Mouse (Mus musculus) liver, embryonic 13.5 days (tissue): ENCODE measurements around the gene Pgd. TPM values are rescaled to one million over a fixed set of nuclear protein-coding genes. Genes with fewer than 3 reads are reported as not detected.

Experiments
- ATAC-seq: fragments of 200-750 bp; cut with Nextera tagmentation; 2 replicates; pipeline ENCODE4 v1.8.0; 2017; ENCODE audit warnings: low read depth, mild to moderate bottlenecking, moderate number of reproducible peaks, moderate library complexity
- DNase-seq: peaks from one replicate; pipeline ENCODE4 v3.0.0; 2022
- H3K27ac ChIP-seq: fragments of 300-500 bp; sonication (generic); 2 replicates; pipeline ENCODE4 v1.5.1; 2015; ENCODE audit warnings: moderate library complexity, mild to moderate bottlenecking, inconsistent platforms
- H3K27me3 ChIP-seq: fragments of 300-500 bp; sonication (generic); 2 replicates; pipeline ENCODE4 v1.6.1; 2015; ENCODE audit warnings: mild to moderate bottlenecking, inconsistent platforms
- H3K36me3 ChIP-seq: fragments of 300-500 bp; sonication (generic); 2 replicates; pipeline ENCODE4 v1.6.1; 2015; ENCODE audit warnings: mild to moderate bottlenecking, inconsistent platforms
- H3K4me1 ChIP-seq: fragments of 300-500 bp; sonication (generic); replicated peaks from 2 replicates; pipeline ENCODE4 v1.6.1; 2015; ENCODE audit warnings: inconsistent platforms
- H3K4me2 ChIP-seq: fragments of 300-500 bp; sonication (generic); 2 replicates; pipeline ENCODE4 v1.6.1; 2015; ENCODE audit warnings: inconsistent platforms, mild to moderate bottlenecking, moderate library complexity
- H3K4me3 ChIP-seq: fragments of 300-500 bp; sonication (generic); replicated peaks from 2 replicates; pipeline ENCODE4 v1.5.1; 2015; ENCODE audit warnings: mild to moderate bottlenecking, inconsistent platforms
- H3K9ac ChIP-seq: fragments of 300-500 bp; sonication (generic); 2 replicates; pipeline ENCODE4 v1.6.1; 2015; ENCODE audit warnings: mild to moderate bottlenecking, inconsistent platforms
- H3K9me3 ChIP-seq: fragments of 300-500 bp; sonication (generic); replicated peaks from 2 replicates; pipeline ENCODE4 v1.6.1; 2016; ENCODE audit warnings: inconsistent platforms
- WGBS: fragments of 180-500 bp; shearing (Covaris S2); methylation state at CpG from one replicate; pipeline ENCODE4 v1.1.7; 2015; ENCODE audit not compliant: insufficient replicate concordance; 5-methylcytosine and 5-hydroxymethylcytosine counted together
- polyA plus RNA-seq: library from polyadenylated mRNA; unstranded; fragments of >200 nt; fragmentation: Nextera tagmentation; extraction: Ambion mirVana; gene quantifications from 2 replicates; pipeline ENCODE4 v1.2.1, GENCODE M21; 2015

The Pgd gene
- polyA plus RNA-seq, 1 experiment from 2014 or later = 74.7 TPM

DNA sequence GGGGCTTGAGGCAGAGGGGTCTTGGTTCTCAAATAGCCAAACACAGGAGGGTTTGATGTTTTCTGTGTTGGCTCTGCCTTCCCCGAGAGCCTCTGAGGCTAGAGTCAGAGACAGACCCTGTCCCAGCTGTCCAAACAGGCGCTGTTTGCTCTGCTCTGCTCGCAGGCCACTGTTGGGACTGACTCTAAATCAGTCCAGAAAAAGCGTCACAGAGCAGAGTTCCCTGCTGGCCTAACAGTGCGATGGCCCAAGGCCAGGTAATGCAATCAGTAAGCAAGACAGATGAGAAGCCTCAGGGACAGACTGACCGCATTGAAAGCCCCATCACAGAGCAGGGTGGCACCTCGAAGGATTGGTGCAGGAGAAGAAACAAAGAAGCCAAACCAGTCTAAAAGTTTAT lies 17.0 kb downstream of the Pgd start:
- Histone ChIP-seq H3K27ac (peak overlapping the region; percentile 48; the same call in 1 of the 2 replicates), H3K9ac (no peak overlapping the region), H3K36me3 (peaks cover 54% of the 10 kb centered on the region), H3K4me1 (peaks cover 37% of the 10 kb centered on the region), H3K9me3 (no peaks in the 10 kb centered on the region), H3K4me3 (no peak overlapping the region), H3K4me2 (no peak overlapping the region), H3K27me3 (peaks cover 3% of the 10 kb centered on the region; the same call in 1 of the 2 replicates)
- ATAC-seq (peak; percentile 62), DNase-seq (no peak)
- 71% methylated on average over 7 of the region's 7 CpGs for WGBS

DNA sequence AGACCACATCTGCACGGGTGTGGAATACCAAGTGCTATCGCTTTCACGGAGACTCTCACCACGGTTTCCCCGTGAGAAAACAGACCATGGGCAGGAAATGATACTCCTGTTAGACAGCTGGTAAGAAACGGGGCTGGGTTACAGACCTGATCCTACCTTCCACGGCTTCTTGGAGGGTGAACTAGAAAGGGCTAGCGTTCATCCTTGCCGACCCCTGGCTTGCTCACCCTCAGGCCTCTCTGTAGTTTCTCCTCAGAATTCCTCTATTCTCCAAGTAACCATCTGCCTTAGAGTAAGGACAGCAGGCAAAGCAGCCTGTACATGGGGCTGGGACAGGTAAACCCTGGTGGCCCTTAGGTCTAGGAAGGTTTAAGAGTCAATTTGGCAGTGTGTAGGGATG lies 17.4 kb downstream of the Pgd start:
- Histone ChIP-seq H3K4me3 (no peak overlapping the region), H3K27me3 (peaks cover 3% of the 10 kb centered on the region; the same call in 1 of the 2 replicates), H3K4me2 (no peak overlapping the region), H3K27ac (peak overlapping the region; percentile 30; the same call in 1 of the 2 replicates), H3K36me3 (peaks cover 49% of the 10 kb centered on the region), H3K9ac (no peak overlapping the region), H3K4me1 (peaks cover 37% of the 10 kb centered on the region), H3K9me3 (no peaks in the 10 kb centered on the region)
- DNase-seq (no peak), ATAC-seq (no peak)
- WGBS = 61% methylated on average over 9 of the region's 9 CpGs

DNA sequence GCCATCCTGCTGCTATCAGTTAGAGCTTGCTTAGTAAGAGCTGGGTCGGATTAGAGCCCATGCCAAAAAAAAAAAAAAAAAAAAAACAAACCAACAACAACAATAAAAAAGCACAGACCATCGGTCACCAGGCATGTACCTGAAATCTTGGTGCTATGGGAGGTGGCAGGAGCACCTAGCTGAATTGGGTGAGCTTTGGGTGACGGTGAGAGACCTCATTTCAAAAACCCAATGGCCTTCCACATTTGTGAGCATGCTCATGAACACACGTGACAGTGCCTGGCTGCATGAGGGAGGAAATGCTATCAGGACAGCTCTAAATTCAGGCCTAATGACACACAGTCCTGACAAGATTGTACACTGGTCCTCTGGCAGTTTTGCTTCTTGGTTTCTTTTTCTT lies 18.5 kb downstream of the Pgd start:
- Histone ChIP-seq H3K9me3 (no peaks in the 10 kb centered on the region), H3K27ac (no peak overlapping the region; the same call in 1 of the 2 replicates), H3K4me3 (no peak overlapping the region), H3K36me3 (peaks cover 38% of the 10 kb centered on the region), H3K4me2 (no peak overlapping the region), H3K4me1 (peaks cover 37% of the 10 kb centered on the region), H3K9ac (no peak overlapping the region), H3K27me3 (peaks cover 3% of the 10 kb centered on the region; the same call in 1 of the 2 replicates)
- DNase-seq (no peak), ATAC-seq (no peak)
- WGBS = 48% methylated on average over 4 of the region's 4 CpGs

DNA sequence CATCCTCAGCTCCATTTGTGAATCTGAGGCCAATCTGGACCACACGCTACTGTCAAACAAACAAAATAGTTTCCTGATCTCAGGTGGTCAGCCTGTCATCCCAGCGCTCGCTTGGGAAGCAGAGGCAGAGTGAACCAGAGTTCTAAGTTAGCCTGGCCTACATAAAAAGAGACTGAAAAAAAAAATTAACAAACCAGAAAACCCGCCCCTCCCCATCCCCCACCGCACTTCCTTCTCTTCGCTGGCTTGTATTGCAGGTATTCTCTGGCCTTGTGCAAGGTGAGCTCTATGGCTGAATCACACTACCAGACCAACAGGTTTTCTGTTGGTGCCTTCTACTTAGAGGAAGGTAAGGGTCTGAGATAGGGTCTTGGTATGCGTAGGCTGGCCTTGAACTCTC lies 19.0 kb downstream of the Pgd start:
- whole genome bisulfite sequencing = 51% methylated on average over 7 of the region's 7 CpGs
- no peak for ATAC-seq
- H3K27ac ChIP-seq = no peak overlapping the region

DNA sequence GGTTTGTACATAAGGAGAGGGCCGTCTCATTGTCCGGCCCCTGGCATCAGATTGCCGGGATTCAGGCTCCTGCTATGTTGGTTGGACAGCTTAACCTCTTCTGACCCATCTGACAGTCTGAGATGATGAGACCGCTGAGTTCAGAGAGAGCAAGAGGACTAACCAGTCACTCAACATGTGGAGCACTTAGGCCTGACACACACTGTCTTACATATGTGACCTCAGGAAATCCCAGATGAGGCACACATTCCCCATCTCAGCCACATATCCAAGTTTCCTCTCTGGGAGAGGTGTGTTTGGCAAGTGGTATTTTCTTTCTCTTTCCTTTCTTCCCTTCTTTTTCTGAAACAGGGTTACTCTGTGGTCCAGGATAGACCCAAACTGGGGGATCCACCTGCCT lies 21.4 kb downstream of the Pgd start:
- 76% methylated on average over 4 of the region's 4 CpGs for WGBS
- H3K4me1 ChIP-seq = peaks cover 30% of the 10 kb centered on the region
- H3K27ac ChIP-seq = no peak overlapping the region
- peaks cover 9% of the 10 kb centered on the region for H3K36me3 ChIP-seq
- H3K27me3 ChIP-seq = peaks cover 3% of the 10 kb centered on the region; the same call in 1 of the 2 replicates
- H3K9ac ChIP-seq = no peak overlapping the region
- ATAC-seq (no peak), DNase-seq (no peak)
- no peak overlapping the region for H3K4me2 ChIP-seq
- H3K9me3 ChIP-seq = no peaks in the 10 kb centered on the region
- H3K4me3 ChIP-seq = no peak overlapping the region

More for the DNA sequence above, 19.0 kb downstream of the Pgd start:
- no peaks in the 10 kb centered on the region for H3K9me3 ChIP-seq
- no peak overlapping the region for H3K4me2 ChIP-seq
- no peak overlapping the region for H3K4me3 ChIP-seq
- H3K9ac ChIP-seq = no peak overlapping the region
- peaks cover 33% of the 10 kb centered on the region for H3K36me3 ChIP-seq
- H3K27me3 ChIP-seq = peaks cover 3% of the 10 kb centered on the region; the same call in 1 of the 2 replicates
- peaks cover 37% of the 10 kb centered on the region for H3K4me1 ChIP-seq
- no peak for DNase-seq

DNA sequence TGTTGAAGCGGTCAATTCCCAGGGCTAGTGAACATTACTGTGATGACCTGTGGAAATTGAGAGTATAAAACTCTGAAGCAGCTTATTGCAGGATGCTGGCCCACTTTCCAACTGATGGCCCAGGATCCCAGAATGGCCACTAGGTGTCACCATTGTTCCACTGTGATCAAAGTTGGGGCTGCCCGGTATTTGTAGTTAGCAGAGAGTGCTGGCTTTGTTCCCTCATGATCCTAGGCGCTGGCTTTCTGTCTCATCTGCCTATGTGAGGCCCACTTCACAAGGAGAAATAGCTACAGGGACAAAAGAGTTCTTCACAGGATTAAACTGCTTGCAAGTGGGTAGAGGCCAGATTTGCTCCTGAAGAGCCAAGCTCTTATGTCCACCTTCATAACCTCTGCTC lies 22.1 kb downstream of the Pgd start:
- Histone ChIP-seq H3K4me3 (no peak overlapping the region), H3K9ac (no peak overlapping the region), H3K4me2 (no peak overlapping the region), H3K4me1 (peaks cover 29% of the 10 kb centered on the region), H3K36me3 (peaks cover 3% of the 10 kb centered on the region), H3K27me3 (peaks cover 3% of the 10 kb centered on the region; the same call in 1 of the 2 replicates), H3K9me3 (no peaks in the 10 kb centered on the region), H3K27ac (no peak overlapping the region)
- no peak for DNase-seq
- WGBS = 1% methylated on average over 3 of the region's 3 CpGs
- peak; percentile 65 for ATAC-seq

DNA sequence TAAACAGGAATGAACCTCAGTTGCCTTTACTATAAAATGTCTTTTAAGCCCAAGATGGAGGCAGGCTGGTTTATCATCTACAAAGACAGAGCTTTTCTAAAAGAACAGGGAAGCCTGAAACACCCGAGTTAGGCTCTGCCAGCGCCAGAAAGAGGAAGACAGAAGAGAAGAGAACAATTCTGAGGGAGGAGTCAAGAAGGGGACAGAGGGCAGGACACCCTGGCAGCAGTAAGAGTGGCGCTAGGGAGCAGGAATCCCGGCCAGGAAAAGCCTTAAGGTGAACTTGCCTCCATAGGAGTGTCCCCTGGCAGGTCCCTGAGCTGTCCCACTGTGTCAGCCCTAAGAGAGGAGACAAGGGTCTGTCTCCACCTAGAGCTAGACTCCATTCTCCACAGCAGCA lies 23.0 kb downstream of the Pgd start:
- Histone ChIP-seq H3K9me3 (no peaks in the 10 kb centered on the region), H3K36me3 (no peaks in the 10 kb centered on the region), H3K27me3 (peaks cover 3% of the 10 kb centered on the region; the same call in 1 of the 2 replicates), H3K4me3 (no peak overlapping the region), H3K4me1 (peaks cover 24% of the 10 kb centered on the region), H3K4me2 (no peak overlapping the region), H3K27ac (no peak overlapping the region), H3K9ac (no peak overlapping the region)
- 10% methylated on average over 4 of the region's 4 CpGs for WGBS
- DNase-seq (no peak), ATAC-seq (no peak)

DNA sequence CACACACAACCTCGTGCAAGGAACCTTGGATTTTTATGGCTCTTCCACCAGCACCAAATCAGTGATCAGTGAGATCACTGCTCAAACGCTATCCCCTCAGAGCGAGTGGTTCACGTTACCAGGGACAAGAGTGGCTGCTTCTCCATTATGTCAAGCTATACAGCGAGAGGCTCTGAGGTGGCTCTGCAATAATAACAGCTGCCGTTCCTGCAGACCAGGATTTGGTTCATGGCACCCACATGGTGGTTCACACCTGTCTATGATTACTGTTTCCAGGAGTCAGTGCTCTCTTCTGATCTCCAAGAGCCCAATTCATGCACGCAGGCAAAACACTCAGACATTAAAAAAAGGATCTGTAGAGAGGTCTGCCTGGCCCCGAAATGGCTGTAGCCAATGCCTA lies 28.1 kb downstream of the Pgd start:
- no peak overlapping the region for H3K27ac ChIP-seq
- no peak overlapping the region for H3K4me2 ChIP-seq
- H3K4me3 ChIP-seq = no peak overlapping the region
- DNase-seq = no peak
- H3K9me3 ChIP-seq = no peaks in the 10 kb centered on the region
- no peak overlapping the region for H3K9ac ChIP-seq
- 80% methylated on average over 8 of the region's 8 CpGs for WGBS
- H3K4me1 ChIP-seq = peaks cover 15% of the 10 kb centered on the region
- no peaks in the 10 kb centered on the region for H3K27me3 ChIP-seq
- H3K36me3 ChIP-seq = no peaks in the 10 kb centered on the region
- ATAC-seq = no peak

DNA sequence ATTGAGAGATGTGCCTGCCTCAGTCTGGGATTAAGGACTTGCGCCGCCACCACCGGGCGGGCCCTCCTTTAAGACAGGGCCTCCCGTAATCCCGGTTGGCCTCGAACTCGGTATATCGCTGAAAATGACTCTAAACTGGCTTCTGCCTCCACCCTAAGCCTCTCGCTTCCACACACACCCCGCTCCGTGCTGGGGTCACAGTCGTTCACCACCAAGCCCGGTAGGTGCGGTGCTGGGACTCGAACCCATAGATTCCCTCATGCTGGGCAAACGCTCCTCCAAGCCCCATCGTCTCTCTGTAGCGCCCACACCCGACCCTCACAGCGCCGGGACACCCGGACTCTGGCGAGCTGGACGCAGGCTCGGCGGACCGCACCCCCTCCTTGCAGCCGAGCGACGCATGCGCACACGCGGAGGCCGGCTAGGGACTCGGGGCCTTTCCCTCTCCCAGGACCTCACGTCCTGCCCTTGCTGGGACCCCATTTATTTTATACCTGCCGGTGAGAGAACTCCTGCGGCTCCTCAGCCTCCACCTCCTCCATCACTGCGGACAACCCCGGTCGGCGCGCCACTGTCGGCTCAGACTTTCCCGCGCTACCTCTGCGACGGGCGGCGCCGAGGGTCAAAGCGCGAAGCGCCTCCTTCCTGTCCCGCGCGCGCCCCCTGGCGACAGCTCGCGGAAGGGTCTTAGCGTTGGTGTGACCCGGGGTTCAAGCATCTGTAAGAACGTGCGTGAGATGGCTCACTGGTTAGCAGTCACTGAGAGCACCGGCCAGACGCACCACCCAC lies 29.4 kb downstream of the Pgd start, which contains the start of gene Cenps:
TSS of gene Cenps (minus strand) at position 648 of the 789 bp plus-strand sequence.
- H3K4me3 ChIP-seq = peak within 1 kb of the TSS; percentile 73
- DNase-seq (peak; percentile 76), ATAC-seq (peak; percentile 91)
- H3K4me2 ChIP-seq = peak within 1 kb of the TSS; percentile 89
- no peaks in the 10 kb centered on the region for H3K27me3 ChIP-seq
- peak within 1 kb of the TSS; percentile 81 for H3K27ac ChIP-seq
- H3K9ac ChIP-seq = peak within 1 kb of the TSS; percentile 81
- H3K4me1 ChIP-seq = peaks cover 21% of the 10 kb centered on the region
- under 1% methylated on average over 68 of the region's 68 CpGs for WGBS
- no peaks in the 10 kb centered on the region for H3K9me3 ChIP-seq
- no peaks in the 10 kb centered on the region for H3K36me3 ChIP-seq

DNA sequence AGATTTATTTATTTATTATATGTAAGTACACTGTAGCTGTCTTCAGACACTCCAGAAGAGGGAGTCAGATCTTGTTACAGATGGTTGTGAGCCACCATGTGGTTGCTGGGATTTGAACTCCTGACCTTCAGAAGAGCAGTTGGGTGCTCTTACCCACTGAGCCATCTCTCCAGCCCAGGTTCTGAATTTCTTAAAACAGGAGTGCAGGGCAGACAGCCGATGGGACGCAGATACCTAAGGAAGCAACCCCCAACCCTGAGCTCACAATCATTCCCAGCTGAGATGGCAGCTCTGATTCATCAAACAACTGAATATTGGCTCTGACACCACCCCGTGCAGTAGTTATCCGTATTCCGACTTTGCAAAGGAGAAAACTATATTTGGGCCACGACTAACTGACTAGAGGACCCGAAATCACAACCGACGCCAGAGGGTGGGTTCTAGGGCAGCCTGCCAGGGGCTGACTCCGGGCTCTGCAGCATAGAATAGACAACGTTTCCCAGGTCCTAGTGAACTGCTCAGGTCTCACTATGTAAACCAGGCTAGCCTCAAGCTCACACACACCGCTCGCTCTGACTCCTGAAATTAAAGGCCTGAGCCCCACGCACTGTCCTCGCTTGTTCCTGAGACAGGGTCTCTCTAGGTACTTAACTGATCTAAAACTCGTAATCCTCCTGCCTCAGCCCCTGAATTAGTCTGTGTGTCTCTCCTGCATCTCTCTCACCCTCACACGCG lies 30.3 kb downstream of the Pgd start:
- H3K27me3 ChIP-seq = no peaks in the 10 kb centered on the region
- no peaks in the 10 kb centered on the region for H3K9me3 ChIP-seq
- peak overlapping the region; percentile 81; the same call in 1 of the 2 replicates for H3K27ac ChIP-seq
- H3K4me1 ChIP-seq = peaks cover 21% of the 10 kb centered on the region
- H3K9ac ChIP-seq = peak overlapping the region; percentile 81
- H3K36me3 ChIP-seq = peaks cover 6% of the 10 kb centered on the region
- WGBS = 71% methylated on average over 18 of the region's 18 CpGs
- peak overlapping the region; percentile 73 for H3K4me3 ChIP-seq
- ATAC-seq (no peak), DNase-seq (no peak)
- H3K4me2 ChIP-seq = peak overlapping the region; percentile 89

DNA sequence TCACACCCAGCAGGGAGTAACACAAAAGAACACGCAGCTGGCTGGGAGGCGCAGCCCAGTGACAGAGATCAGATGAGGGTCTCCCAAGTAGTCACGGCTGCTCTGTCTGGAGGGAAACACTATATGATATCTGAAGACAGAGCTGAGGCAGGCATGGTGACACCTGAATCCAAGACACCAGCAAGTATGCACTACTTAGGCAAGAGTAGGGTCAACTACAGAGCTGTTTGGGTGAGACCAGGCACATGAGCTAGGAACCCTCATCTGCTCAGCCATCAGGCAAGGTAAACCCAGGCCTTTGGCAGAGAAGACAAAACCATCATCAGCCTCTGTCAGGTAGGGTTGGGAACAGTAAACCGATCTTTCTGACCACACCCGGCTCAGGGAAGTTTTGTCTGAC lies 33.2 kb downstream of the Pgd start:
- no peak overlapping the region for H3K4me3 ChIP-seq
- WGBS = 78% methylated on average over 5 of the region's 5 CpGs
- H3K4me2 ChIP-seq = no peak overlapping the region
- no peak overlapping the region for H3K9ac ChIP-seq
- ATAC-seq = no peak
- H3K36me3 ChIP-seq = peaks cover 20% of the 10 kb centered on the region
- peak overlapping the region; percentile 41; the same call in 1 of the 2 replicates for H3K27ac ChIP-seq
- H3K9me3 ChIP-seq = no peaks in the 10 kb centered on the region
- no peak for DNase-seq
- peaks cover 21% of the 10 kb centered on the region for H3K4me1 ChIP-seq
- no peaks in the 10 kb centered on the region for H3K27me3 ChIP-seq
